Mouse (Mus musculus): ENCODE results near the gene Otub2. TPM values are rescaled to one million over a fixed set of nuclear protein-coding genes. Genes with fewer than 3 reads are reported as not detected.

Otub2 gene
- polyA plus RNA-seq, 1 experiment from 2014 or later: 24.0 TPM

DNA sequence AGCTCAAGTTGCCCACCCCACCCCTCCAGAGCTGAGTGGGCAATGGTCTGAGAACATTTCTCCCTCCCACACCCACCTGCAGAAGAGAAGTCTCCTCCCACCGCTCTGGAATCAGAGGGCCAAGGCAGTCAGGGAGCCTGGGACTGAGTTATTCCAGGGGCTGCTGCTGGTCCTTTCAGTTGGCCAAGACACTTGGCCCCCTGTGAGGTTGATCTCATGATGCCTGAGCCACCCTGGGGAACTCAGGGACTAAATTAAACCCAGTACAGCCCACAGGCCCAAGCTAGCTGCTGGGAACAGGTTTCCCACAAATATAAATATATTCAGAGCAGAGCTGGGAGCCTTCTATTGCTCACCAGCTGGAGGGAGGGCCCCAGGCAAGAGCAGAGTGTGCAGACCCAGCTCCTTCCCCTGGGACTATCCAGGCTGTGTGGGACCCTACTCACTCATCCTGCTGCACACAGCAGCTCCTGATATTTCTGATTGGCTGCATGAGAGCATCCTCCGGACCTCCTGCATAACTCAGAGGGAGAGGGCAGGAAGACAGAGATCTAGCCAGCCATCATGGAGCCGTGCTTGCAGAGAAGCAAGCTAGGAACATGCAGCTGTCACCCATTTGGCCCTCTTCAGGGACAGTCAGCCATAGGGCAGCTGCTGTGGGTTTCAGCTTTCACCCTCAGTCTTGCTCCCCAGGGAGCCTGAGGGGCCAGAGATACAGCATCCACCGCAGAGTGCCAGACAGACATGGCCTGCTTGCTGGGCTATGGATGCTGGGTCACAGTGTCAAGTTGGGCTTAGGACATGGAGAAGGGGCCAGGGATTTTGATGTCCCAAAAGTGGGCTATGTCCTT, 29.3 kb upstream of the Otub2 start:
- no peak overlapping the region for H3K27ac ChIP-seq (replicated peaks)
- H3K9me3 ChIP-seq: no peaks in the 10 kb centered on the region
- WGBS: 62% methylated on average over 4 of the region's 4 CpGs
- no peaks in the 10 kb centered on the region for H3K36me3 ChIP-seq
- no peaks in the 10 kb centered on the region for H3K27me3 ChIP-seq
- H3K4me3 ChIP-seq: no peak overlapping the region
- H3K9ac ChIP-seq: no peak overlapping the region
- H3K4me1 ChIP-seq (replicated peaks): no peaks in the 10 kb centered on the region
- ATAC-seq (ENCODE audit: low FRiP score, low read depth): 0 out of 2 replicates have a peak, but pooled peaks have one; percentile 20
- H3K4me2 ChIP-seq: no peak overlapping the region

DNA sequence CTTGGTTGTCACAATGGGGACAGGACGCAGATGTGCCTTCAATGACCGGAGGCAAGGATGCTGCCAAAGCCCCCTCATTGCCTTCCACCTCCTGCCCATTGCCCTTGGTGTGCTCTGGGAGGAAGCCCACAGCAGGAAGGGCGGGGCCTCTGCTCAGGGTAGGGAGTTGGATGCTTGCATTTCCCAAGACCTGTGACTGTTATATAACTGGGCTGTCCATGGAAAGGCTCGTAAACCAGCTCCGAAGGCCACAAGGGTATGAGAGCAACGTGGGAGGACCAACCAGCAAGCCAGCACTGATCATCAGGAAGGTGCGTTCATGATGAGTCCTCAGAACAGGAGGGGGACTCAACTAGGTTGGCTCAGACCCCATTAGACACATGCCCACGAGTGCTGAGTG, 27.7 kb upstream of the Otub2 start:
- WGBS: 91% methylated on average over 8 of the region's 8 CpGs
- Histone ChIP-seq H3K9ac (no peak overlapping the region), H3K27ac (replicated peaks) (no peak overlapping the region), H3K36me3 (no peaks in the 10 kb centered on the region), H3K4me1 (replicated peaks) (no peaks in the 10 kb centered on the region), H3K27me3 (no peaks in the 10 kb centered on the region), H3K4me3 (no peak overlapping the region), H3K9me3 (no peaks in the 10 kb centered on the region), H3K4me2 (no peak overlapping the region)
- ATAC-seq (ENCODE audit: low FRiP score, low read depth): no peak

DNA sequence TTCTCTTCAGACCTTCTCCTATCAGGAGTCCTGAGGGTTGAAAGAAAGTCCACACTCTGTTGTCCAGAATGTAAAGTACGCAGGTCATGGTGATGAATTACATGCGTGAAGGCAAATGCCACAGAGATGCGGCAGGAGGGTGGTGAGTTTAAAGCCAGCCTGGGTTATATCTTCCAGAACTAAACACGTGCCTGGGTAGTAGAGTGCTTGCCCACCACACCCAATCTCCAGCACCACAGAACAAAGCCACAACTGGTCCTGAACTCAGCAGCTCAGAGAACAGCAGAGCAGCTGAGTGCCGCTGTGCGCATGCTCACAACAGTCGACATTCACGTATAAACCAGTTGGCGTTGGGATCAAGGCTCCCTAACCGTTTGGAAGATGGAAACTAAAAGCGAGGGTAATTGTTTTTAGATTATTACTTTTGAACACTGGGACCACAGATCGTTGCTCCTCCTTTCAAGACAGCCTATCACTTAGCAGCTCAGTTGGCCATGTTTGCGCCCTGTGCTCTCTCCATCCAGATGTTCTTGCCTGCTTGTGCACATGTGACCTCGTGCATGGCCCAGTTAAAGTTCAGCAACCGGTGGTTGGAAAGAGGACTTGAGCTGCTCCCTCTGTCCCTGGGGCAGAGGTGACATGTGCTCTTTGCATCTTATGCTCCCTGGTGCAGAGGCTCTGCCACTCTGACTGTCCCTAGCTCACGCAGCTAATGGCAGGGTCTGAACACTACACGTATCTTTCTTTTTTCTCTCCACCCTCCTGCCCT, 26.8 kb upstream of the Otub2 start:
- H3K9me3 ChIP-seq: no peaks in the 10 kb centered on the region
- WGBS: 89% methylated on average over 17 of the region's 17 CpGs
- H3K36me3 ChIP-seq: no peaks in the 10 kb centered on the region
- ATAC-seq (ENCODE audit: low FRiP score, low read depth): no peak
- no peak overlapping the region for H3K27ac ChIP-seq (replicated peaks)
- H3K4me2 ChIP-seq: no peak overlapping the region
- no peak overlapping the region for H3K9ac ChIP-seq
- no peak overlapping the region for H3K4me3 ChIP-seq
- no peaks in the 10 kb centered on the region for H3K27me3 ChIP-seq
- no peaks in the 10 kb centered on the region for H3K4me1 ChIP-seq (replicated peaks)

DNA sequence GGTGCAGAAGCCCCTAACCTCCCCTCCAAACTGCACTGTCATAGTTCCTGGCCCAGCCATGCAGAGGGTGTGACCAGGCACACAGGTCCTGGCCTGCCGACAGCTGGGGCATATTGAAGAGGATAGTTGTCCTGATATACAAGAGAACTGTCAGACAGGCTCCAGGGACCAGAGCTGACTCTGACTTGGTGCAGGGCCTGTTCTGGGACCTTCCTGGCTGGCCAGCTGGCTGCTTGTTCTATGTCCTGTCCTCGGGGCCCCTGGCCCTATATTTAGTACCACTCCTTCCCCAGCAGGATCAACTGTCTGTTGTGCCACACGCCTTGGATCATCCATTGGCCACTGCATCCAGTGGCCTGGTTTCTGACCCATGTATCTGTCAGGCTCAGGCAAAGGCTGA, 26.1 kb upstream of the Otub2 start:
- WGBS: 88% methylated on average over 3 of the region's 3 CpGs
- H3K9me3 ChIP-seq: no peaks in the 10 kb centered on the region
- no peak overlapping the region for H3K27ac ChIP-seq (replicated peaks)
- ATAC-seq (ENCODE audit: low FRiP score, low read depth): no peak
- H3K4me2 ChIP-seq: no peak overlapping the region
- no peak overlapping the region for H3K4me3 ChIP-seq
- H3K4me1 ChIP-seq (replicated peaks): no peaks in the 10 kb centered on the region
- H3K9ac ChIP-seq: no peak overlapping the region
- H3K27me3 ChIP-seq: no peaks in the 10 kb centered on the region
- no peaks in the 10 kb centered on the region for H3K36me3 ChIP-seq

DNA sequence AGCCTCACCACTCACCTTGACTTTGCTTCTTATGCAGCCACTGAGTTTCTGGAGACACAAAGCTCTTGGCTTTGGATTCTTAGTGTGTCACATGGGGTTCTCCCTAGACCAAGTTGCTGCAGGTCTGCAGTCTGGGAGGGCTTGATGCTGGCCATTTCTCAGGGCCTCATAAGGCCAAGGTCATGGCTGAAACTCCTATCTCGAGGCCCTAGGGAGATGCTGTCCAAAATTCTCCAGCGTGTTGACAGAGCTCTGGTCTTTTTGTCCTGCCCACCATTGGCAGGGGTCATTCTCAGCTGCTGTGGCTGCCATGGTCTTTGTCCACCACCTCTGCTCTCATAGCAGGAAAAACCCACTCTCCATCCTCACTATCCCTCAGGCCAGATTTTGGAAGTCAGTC, 21.3 kb upstream of the Otub2 start:
- Histone ChIP-seq H3K36me3 (no peaks in the 10 kb centered on the region), H3K4me3 (no peak overlapping the region), H3K27me3 (no peaks in the 10 kb centered on the region), H3K27ac (replicated peaks) (no peak overlapping the region), H3K4me1 (replicated peaks) (0 out of 2 replicates have a peak, but pooled peaks cover 3% of the 10 kb centered on the region), H3K4me2 (no peak overlapping the region), H3K9ac (no peak overlapping the region), H3K9me3 (no peaks in the 10 kb centered on the region)
- WGBS: 68% methylated on average over 2 of the region's 2 CpGs
- ATAC-seq (ENCODE audit: low FRiP score, low read depth): no peak

DNA sequence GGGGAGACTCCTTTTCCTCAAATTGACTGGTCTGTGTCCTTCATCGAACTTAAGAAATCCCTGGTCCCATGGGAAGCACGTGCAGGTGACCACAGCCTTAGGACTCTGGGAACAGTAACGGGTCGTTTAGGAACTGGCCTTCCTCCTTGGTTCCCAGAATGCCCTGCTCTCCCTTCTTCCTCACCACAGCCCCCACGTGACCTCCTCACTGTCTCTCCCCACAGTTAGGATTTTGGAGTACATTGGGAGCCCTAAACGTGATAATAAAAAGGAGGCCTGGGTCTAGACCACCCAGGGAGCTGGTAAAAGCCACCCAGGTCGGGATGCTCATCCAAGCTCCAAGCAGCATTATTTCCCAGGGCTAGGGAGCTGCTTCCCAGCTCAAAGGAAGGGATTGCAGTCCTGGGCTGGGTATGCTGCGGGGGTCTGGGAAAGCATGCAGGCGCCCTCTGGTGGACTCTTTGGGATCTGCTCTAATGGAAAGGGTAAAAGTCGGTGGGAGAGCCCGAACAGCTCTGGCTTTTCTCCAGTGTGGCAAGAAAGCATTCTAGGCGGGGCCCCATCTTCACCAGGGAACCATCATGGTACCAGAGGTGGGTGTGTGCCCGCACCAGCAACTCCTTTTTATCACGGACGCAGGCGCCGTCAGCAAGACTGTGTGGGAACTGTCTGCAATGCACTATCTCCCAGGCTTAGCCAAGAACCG, 20.7 kb upstream of the Otub2 start:
- H3K4me3 ChIP-seq: no peak overlapping the region
- peak overlapping the region; percentile 30; the same call in 1 of the 2 replicates for H3K4me2 ChIP-seq
- no peaks in the 10 kb centered on the region for H3K36me3 ChIP-seq
- 0 out of 2 replicates have a peak, but pooled peaks cover 3% of the 10 kb centered on the region for H3K4me1 ChIP-seq (replicated peaks)
- no peaks in the 10 kb centered on the region for H3K27me3 ChIP-seq
- ATAC-seq (ENCODE audit: low FRiP score, low read depth): peak; percentile 81
- no peaks in the 10 kb centered on the region for H3K9me3 ChIP-seq
- no peak overlapping the region for H3K9ac ChIP-seq
- WGBS: 19% methylated on average over 18 of the region's 18 CpGs
- H3K27ac ChIP-seq (replicated peaks): no peak overlapping the region

DNA sequence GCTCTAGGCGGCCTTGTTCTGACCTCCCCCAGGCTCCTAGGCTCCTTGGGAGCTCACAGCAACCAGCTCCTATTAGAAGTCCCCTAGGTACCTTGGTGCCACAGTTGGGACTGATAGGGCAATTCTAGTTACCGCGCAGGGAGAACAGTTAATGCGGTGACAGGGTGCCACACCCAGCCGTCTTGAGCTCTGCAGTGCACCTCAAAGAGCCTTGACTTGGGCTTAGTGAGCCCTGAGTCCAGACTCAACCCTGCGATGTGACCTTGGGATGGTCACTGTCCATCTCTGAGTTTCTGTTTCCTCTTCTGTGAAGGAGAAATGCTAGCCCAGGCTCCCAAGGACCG, 20.2 kb upstream of the Otub2 start:
- WGBS: 84% methylated on average over 7 of the region's 7 CpGs
- Histone ChIP-seq H3K36me3 (no peaks in the 10 kb centered on the region), H3K4me1 (replicated peaks) (0 out of 2 replicates have a peak, but pooled peaks cover 3% of the 10 kb centered on the region), H3K4me2 (0 out of 2 replicates have a peak overlapping the region, but pooled peaks have one; percentile 30), H3K27ac (replicated peaks) (no peak overlapping the region), H3K4me3 (no peak overlapping the region), H3K27me3 (no peaks in the 10 kb centered on the region), H3K9me3 (no peaks in the 10 kb centered on the region), H3K9ac (no peak overlapping the region)
- ATAC-seq (ENCODE audit: low FRiP score, low read depth): no peak; the same call in 1 of the 2 replicates

DNA sequence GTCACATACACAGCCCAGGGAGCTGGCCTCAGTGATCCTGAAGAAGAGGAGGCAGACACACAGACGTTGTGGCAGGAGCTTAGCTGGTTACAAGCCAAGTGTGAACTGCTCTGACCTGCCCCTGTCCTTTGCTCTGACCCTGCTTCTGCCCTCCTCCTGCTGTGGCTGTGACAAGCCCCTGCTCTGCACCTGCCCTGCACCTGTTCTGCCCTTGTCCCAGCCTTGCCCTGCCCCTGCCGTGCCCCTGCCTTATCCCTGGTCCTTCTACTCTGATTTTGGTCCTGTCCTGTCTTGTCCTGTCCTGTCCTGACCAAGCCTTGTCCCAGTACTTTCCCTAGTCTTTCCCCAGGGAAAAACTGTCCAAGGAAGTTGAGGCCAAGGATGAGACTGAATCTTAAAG, 19.7 kb upstream of the Otub2 start:
- Histone ChIP-seq H3K27me3 (no peaks in the 10 kb centered on the region), H3K36me3 (no peaks in the 10 kb centered on the region), H3K27ac (replicated peaks) (no peak overlapping the region), H3K4me3 (no peak overlapping the region), H3K9ac (no peak overlapping the region), H3K4me1 (replicated peaks) (0 out of 2 replicates have a peak, but pooled peaks cover 3% of the 10 kb centered on the region), H3K9me3 (no peaks in the 10 kb centered on the region), H3K4me2 (no peak overlapping the region)
- 59% methylated on average over 2 of the region's 2 CpGs for WGBS
- ATAC-seq (ENCODE audit: low FRiP score, low read depth): no peak

DNA sequence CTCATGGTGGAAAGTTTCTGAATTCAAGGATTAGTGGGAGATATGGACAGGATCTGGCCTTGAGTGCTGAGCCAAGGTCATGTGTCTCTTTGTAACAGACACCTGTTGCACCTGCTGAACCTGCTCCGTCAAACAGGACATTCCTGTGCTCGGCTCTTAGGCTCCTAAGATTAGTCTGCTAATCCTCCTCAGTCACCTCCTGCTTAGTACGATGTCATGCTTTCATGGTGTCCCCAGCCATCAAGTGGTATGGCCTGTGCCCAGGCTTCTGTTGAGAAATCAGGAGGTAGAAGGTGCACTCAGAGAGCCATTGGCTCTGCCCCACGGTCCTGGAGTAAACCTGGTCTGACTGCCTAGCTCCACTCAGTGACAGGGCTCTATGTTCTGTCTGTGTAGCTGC, 17.6 kb upstream of the Otub2 start:
- no peak overlapping the region for H3K4me2 ChIP-seq
- no peaks in the 10 kb centered on the region for H3K27me3 ChIP-seq
- H3K9me3 ChIP-seq: no peaks in the 10 kb centered on the region
- H3K36me3 ChIP-seq: no peaks in the 10 kb centered on the region
- H3K9ac ChIP-seq: no peak overlapping the region
- no peak overlapping the region for H3K27ac ChIP-seq (replicated peaks)
- ATAC-seq (ENCODE audit: low FRiP score, low read depth): no peak
- H3K4me3 ChIP-seq: no peak overlapping the region
- 0 out of 2 replicates have a peak, but pooled peaks cover 3% of the 10 kb centered on the region for H3K4me1 ChIP-seq (replicated peaks)
- WGBS: 81% methylated on average over 4 of the region's 4 CpGs

DNA sequence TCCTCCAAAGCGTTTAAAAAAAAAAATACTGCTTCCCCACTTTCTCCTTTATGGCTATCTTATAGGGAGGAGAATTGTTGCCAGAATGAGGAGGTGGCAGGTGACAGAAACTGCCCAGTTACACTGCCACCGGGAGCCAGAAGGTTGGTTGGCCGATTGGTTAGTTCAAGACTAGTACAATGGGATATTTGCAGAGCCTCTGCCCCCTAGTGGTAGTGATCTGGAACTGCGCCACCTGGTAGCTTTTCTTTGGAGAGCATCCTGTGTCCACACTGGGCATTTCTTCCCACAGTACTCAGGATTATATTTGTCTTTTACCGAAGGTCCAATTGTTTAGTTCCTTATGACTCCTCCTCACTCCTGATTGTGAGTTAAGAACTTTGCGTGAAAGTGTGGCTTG, 16.8 kb upstream of the Otub2 start:
- Histone ChIP-seq H3K27ac (replicated peaks) (no peak overlapping the region), H3K9ac (no peak overlapping the region), H3K36me3 (no peaks in the 10 kb centered on the region), H3K4me3 (no peak overlapping the region), H3K9me3 (no peaks in the 10 kb centered on the region), H3K27me3 (no peaks in the 10 kb centered on the region), H3K4me1 (replicated peaks) (0 out of 2 replicates have a peak, but pooled peaks cover 3% of the 10 kb centered on the region), H3K4me2 (no peak overlapping the region)
- 34% methylated on average over 6 of the region's 6 CpGs for WGBS
- ATAC-seq (ENCODE audit: low FRiP score, low read depth): no peak

DNA sequence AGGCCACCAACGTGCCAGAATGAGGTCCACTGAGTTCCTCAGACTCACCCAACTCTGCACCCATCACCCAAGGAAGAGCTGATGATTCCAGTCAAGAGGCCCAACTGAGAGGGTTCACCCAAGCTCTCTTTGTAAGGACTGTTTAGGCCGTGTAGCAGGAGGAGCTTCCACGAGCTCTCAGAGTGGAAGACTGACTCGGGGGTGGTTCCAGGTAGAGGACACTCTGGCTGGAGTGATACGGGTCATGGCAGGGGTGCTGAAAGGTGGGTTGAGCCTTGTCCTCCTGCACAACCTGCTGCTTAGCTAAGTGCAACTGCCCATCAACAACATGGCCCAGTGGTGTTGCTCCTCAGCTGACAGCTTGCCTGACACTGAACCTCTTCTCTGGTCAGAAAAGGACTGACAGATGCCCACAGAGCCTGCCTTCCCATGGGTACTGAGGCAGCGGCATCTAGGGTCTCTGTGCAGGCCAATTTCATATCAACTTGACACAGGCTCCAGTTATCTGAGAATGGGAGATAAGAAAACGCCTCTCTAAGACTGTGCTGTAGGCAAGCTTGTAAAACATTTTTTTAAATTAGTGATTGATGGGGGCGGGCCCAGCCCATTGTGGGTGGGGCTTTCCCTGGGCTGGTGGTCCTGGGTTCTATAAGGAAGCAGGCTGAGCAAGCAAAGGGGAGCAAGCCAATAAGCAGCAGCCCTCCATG, 14.8 kb upstream of the Otub2 start:
- no peaks in the 10 kb centered on the region for H3K36me3 ChIP-seq
- H3K27me3 ChIP-seq: no peaks in the 10 kb centered on the region
- H3K9me3 ChIP-seq: no peaks in the 10 kb centered on the region
- H3K9ac ChIP-seq: no peak overlapping the region
- H3K4me3 ChIP-seq: no peak overlapping the region
- 83% methylated on average over 8 of the region's 8 CpGs for WGBS
- no peak overlapping the region for H3K4me2 ChIP-seq
- H3K27ac ChIP-seq (replicated peaks): no peak overlapping the region
- no peaks in the 10 kb centered on the region for H3K4me1 ChIP-seq (replicated peaks)
- no peak for ATAC-seq (ENCODE audit: low FRiP score, low read depth)

All from hindbrain, embryonic 15.5 days (tissue).